Mouse (Mus musculus): ENCODE measurements around the gene Defb5.
"Not testable (repeated sequence)": the region's sequence is repeated elsewhere in the genome, so short reads cannot be mapped to it uniquely, and the experiment has no call there.

Defb5 gene

GRCm38 (mm10) chr8:19247280-19247679 lies at the start of gene Defb5:
Gene Defb5, plus strand, starts transcription at chr8:19247580.
- no peak for DNase-seq

GRCm38 (mm10) chr8:19225161-19225560 lies 22.2 kb upstream of the Defb5 start, which contains the start of gene Defb6:
Gene Defb6, plus strand, starts transcription at chr8:19225478.
- no peak for DNase-seq

GRCm38 (mm10) chr8:19238101-19238500 lies 9.3 kb upstream of the Defb5 start:
- no peak for DNase-seq

- DNase-seq, result no peak
Observed at GRCm38 (mm10) chr8:19239616-19240015, 7.8 kb upstream of the Defb5 start, which contains the start of gene Defb46. Gene Defb46, plus strand, starts transcription at chr8:19239916.

GRCm38 (mm10) chr8:19258136-19258535 lies 10.8 kb downstream of the Defb5 start:
- DNase-seq, result no peak

GRCm38 (mm10) chr8:19259667-19260066 lies 12.3 kb downstream of the Defb5 start:
- DNase-seq, result no peak

- DNase-seq, result not testable (repeated sequence)
Observed at GRCm38 (mm10) chr8:19293060-19293459, 45.7 kb downstream of the Defb5 start, which contains the start of gene Defb3. Gene Defb3, plus strand, starts transcription at chr8:19293360.

- DNase-seq, result not testable (repeated sequence)
Observed at GRCm38 (mm10) chr8:19298361-19298760, 51.0 kb downstream of the Defb5 start.

Data from lung, postnatal 10 days (tissue).